Mouse (Mus musculus): ENCODE measurements around the gene Atf1. TPM values are rescaled to one million over a fixed set of nuclear protein-coding genes. Genes with fewer than 3 reads are reported as not detected.
"Not testable (repeated sequence)": the region's sequence is repeated elsewhere in the genome, so short reads cannot be mapped to it uniquely, and the experiment has no call there.

The Atf1 gene
- polyA plus RNA-seq, 1 experiment from 2014 or later = 54.4 TPM

- 69% methylated on average over 6 of the region's 6 CpGs for WGBS
- ATAC-seq (ENCODE audit: borderline replicate concordance, extremely low read depth, low FRiP score, low TSS enrichment) = no peak
- no peak overlapping the region for H3K9ac ChIP-seq
These were observed 72.9 kb downstream of the Atf1 start for GRCm38 (mm10) chr15:100300499-100300898.

DNA sequence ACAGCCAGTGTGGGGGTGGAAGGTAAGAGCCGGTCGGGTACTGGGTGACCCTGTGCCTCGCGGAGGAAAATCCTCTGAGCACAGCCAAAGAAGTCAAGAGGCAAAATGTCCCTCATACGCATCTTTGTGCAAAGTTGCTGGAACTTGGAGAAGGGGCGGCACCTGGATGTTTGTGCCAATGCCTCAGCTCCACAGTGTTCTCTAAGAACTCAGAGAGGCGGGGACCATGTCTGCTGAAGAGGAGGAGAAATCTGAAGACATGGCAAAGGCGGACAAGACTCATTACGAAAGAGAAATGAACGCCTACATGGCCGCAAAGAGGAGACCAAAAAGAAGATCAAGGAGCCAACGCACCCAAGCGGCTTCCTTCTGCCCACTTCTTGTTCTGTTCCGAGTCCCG is 73.9 kb downstream of the Atf1 start:
- Histone ChIP-seq H3K4me2 (no peak overlapping the region), H3K27me3 (no peaks in the 10 kb centered on the region), H3K4me3 (no peak overlapping the region), H3K9me3 (no peaks in the 10 kb centered on the region), H3K27ac (no peak overlapping the region), H3K4me1 (peaks cover 15% of the 10 kb centered on the region), H3K36me3 (no peaks in the 10 kb centered on the region), H3K9ac (no peak overlapping the region)
- ATAC-seq (ENCODE audit: borderline replicate concordance, extremely low read depth, low FRiP score, low TSS enrichment) = no peak
- whole genome bisulfite sequencing = 75% methylated on average over 15 of the region's 15 CpGs

More at GRCm38 (mm10) chr15:100300499-100300898, 72.9 kb downstream of the Atf1 start:
- H3K27ac ChIP-seq = no peak overlapping the region
- no peaks in the 10 kb centered on the region for H3K36me3 ChIP-seq
- H3K27me3 ChIP-seq = no peaks in the 10 kb centered on the region
- H3K4me2 ChIP-seq = no peak overlapping the region
- H3K4me1 ChIP-seq = peaks cover 10% of the 10 kb centered on the region
- no peaks in the 10 kb centered on the region for H3K9me3 ChIP-seq
- no peak overlapping the region for H3K4me3 ChIP-seq

- Histone ChIP-seq H3K4me1 (peaks cover 15% of the 10 kb centered on the region), H3K9me3 (no peaks in the 10 kb centered on the region), H3K4me2 (peak overlapping the region; percentile 79), H3K27ac (peak overlapping the region; percentile 91), H3K9ac (no peak overlapping the region), H3K36me3 (no peaks in the 10 kb centered on the region), H3K4me3 (peak overlapping the region; percentile 53), H3K27me3 (no peaks in the 10 kb centered on the region)
- WGBS = 34% methylated on average over 8 of the region's 8 CpGs
- no peak for ATAC-seq (ENCODE audit: borderline replicate concordance, extremely low read depth, low FRiP score, low TSS enrichment)
These were observed 75.9 kb downstream of the Atf1 start for GRCm38 (mm10) chr15:100303428-100304018.

DNA sequence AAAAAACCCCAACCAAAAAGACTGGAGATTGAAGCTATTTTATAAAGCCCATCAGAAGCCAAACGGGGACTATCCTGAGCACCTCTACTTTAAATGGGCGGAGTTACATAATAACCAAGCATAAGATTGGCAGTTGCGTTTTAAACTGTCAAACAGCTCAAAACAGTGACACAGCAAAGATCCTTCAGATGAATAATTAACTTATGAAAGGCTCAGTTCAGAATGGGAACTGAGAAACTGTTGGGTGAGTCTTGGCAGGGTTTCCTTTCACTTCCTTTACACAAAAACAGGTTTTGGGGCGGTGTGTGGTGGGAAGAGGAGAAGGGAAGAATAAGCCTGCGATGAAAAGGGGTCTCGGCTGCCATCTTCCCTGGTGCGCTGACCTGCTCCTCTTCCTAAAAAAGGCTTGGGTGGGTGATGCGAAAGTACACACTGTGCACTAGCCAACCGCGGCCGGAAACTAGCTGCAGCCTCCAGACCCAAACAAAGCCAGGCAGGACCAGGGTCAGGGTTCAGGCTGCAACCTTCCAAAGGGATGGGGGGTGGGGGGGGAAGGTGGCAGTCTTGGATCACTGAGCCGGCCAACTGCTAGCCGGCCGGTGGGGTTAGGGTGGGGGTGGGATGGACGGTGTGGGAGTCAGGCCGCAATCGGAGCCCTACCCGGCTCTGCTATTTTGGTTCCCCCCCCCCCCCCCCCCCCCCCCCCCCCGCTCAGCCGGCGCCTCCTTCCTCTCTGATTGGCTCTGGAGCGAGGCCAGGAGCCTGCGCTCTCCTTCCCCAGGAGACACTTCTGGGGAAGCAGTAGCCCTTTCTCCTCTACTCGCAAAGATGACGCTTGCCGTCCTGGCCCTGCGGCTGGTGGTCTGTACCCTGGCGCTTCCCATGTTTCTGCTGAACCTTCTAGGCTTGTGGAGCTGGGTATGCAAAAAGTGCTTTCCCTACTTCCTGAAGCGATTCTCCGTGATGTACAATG is 76.7 kb downstream of the Atf1 start, which contains the start of gene Mettl7a1:
Mettl7a1 (plus strand) TSS at position 122 of the 973 bp plus-strand sequence.
- WGBS = 2% methylated on average over 19 of the region's 30 CpGs
- Histone ChIP-seq H3K4me3 (peak within 1 kb of the TSS; percentile 53), H3K27me3 (no peaks in the 10 kb centered on the region), H3K27ac (peak within 1 kb of the TSS; percentile 91), H3K9ac (peak within 1 kb of the TSS; percentile 46), H3K36me3 (no peaks in the 10 kb centered on the region), H3K9me3 (no peaks in the 10 kb centered on the region), H3K4me2 (peak within 1 kb of the TSS; percentile 79), H3K4me1 (peaks cover 15% of the 10 kb centered on the region)
- ATAC-seq (ENCODE audit: borderline replicate concordance, extremely low read depth, low FRiP score, low TSS enrichment) = peak; percentile 84

- WGBS = 67% methylated on average over 2 of the region's 2 CpGs
These were observed 78.6 kb downstream of the Atf1 start for GRCm38 (mm10) chr15:100306201-100306600.

DNA sequence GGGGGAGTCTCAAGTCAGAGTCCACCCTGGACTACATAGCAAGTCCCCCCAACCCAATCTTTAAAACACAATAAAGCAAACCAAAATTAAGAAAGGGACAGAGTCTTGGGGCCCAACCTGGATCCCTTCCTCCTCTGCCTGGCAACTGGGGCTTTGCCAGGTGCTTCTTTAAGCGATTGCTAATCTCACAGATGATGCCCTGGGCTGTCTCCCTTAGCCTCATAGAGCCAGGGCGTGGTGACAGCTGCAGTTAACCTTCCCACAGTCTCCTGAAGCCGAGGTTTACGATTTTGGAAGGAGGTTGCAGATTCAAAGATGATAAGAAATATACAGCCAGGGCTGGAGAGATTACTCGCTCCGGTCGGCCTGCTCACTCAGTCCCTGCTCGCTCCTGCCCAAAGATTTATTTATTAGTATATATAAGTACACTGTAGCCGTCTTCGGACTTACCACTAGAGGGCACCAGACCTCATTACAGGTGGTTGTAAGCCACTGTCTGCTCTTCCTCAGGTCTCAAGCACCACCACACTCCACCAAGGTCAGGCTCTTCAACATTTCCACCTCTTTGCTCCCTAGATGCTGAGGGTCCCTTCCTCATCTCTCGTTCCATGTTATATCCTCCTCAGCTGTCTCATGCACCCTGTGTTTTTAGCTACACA is 79.9 kb downstream of the Atf1 start:
- not testable (repeated sequence) for ATAC-seq (ENCODE audit: borderline replicate concordance, extremely low read depth, low FRiP score, low TSS enrichment); H3K4me2 ChIP-seq; H3K27me3 ChIP-seq; H3K4me3 ChIP-seq; H3K36me3 ChIP-seq; H3K9me3 ChIP-seq; H3K9ac ChIP-seq; H3K27ac ChIP-seq
- H3K4me1 ChIP-seq = peaks cover 22% of the 10 kb centered on the region
- 33% methylated on average over 11 of the region's 11 CpGs for WGBS

More at GRCm38 (mm10) chr15:100306201-100306600, 78.6 kb downstream of the Atf1 start:
- H3K9me3 ChIP-seq = no peaks in the 10 kb centered on the region
- no peak overlapping the region for H3K9ac ChIP-seq
- peaks cover 15% of the 10 kb centered on the region for H3K4me1 ChIP-seq
- H3K27me3 ChIP-seq = no peaks in the 10 kb centered on the region
- H3K27ac ChIP-seq = no peak overlapping the region
- ATAC-seq (ENCODE audit: borderline replicate concordance, extremely low read depth, low FRiP score, low TSS enrichment) = no peak
- no peaks in the 10 kb centered on the region for H3K36me3 ChIP-seq
- peak overlapping the region; percentile 79; the same call in 1 of the 2 replicates for H3K4me2 ChIP-seq
- H3K4me3 ChIP-seq = no peak overlapping the region

Other genes with a start within 250 kb of the Atf1 start
- 9.1 and 10.5 TPM in 2 replicates for gene Dip2b, start 189.2 kb upstream of the Atf1 start, polyA plus RNA-seq (2015; fragmentation: Nextera tagmentation; extraction: Ambion mirVana)
- not detected in 2 replicates for gene Tmprss12, start 53.0 kb downstream of the Atf1 start, polyA plus RNA-seq (2015; fragmentation: Nextera tagmentation; extraction: Ambion mirVana)
- gene Mettl7a1, start 76.3 kb downstream of the Atf1 start, polyA plus RNA-seq (2015; fragmentation: Nextera tagmentation; extraction: Ambion mirVana) = 7.8 and 9.4 TPM in 2 replicates
- gene Mettl7a3, start 107.1 kb downstream of the Atf1 start, polyA plus RNA-seq (2015; fragmentation: Nextera tagmentation; extraction: Ambion mirVana) = not detected in 2 replicates
- 0.10 TPM in 1 of 2 replicates, not detected in the other for gene Methig1, start 125.3 kb downstream of the Atf1 start, polyA plus RNA-seq (2015; fragmentation: Nextera tagmentation; extraction: Ambion mirVana)
- gene Mettl7a2, start 125.4 kb downstream of the Atf1 start, polyA plus RNA-seq (2015; fragmentation: Nextera tagmentation; extraction: Ambion mirVana) = not detected in 2 replicates
- gene Higd1c, start 136.7 kb downstream of the Atf1 start, polyA plus RNA-seq (2015; fragmentation: Nextera tagmentation; extraction: Ambion mirVana) = not detected in 2 replicates
- gene Gm5475, start 194.3 kb downstream of the Atf1 start, polyA plus RNA-seq (2015; fragmentation: Nextera tagmentation; extraction: Ambion mirVana) = 0.06 and 0.09 TPM in 2 replicates
- gene Slc11a2, start 197.3 kb downstream of the Atf1 start, polyA plus RNA-seq (2015; fragmentation: Nextera tagmentation; extraction: Ambion mirVana) = 20.3 and 26.0 TPM in 2 replicates
- 19.5 and 21.5 TPM in 2 replicates for gene Letmd1, start 241.2 kb downstream of the Atf1 start, polyA plus RNA-seq (2015; fragmentation: Nextera tagmentation; extraction: Ambion mirVana)

Data from lung, embryonic 15.5 days (tissue).